Mouse (Mus musculus): Measurements from ENCODE around the gene Hivep3. TPM values are rescaled to one million over a fixed set of nuclear protein-coding genes. Genes with fewer than 3 reads are reported as not detected.

Hivep3 gene
- polyA plus RNA-seq, 1 experiment: 29.4 TPM

GRCm38 (mm10) chr4:119948406-119948805 is 214.8 kb downstream of the Hivep3 start:
- no peak for DNase-seq (ENCODE audit: low spot score)

- DNase-seq (ENCODE audit: low spot score): no peak
These were observed 215.5 kb downstream of the Hivep3 start for GRCm38 (mm10) chr4:119948922-119949614.

GRCm38 (mm10) chr4:119950181-119950580 is 216.6 kb downstream of the Hivep3 start:
- DNase-seq (ENCODE audit: low spot score): no peak

GRCm38 (mm10) chr4:119951081-119951480 is 217.5 kb downstream of the Hivep3 start:
- no peak for DNase-seq (ENCODE audit: low spot score)

- no peak for DNase-seq (ENCODE audit: low spot score)
These were observed 221.4 kb downstream of the Hivep3 start for GRCm38 (mm10) chr4:119955008-119955407.

- no peak for DNase-seq (ENCODE audit: low spot score)
These were observed 224.4 kb downstream of the Hivep3 start for GRCm38 (mm10) chr4:119957970-119958369.

GRCm38 (mm10) chr4:119959293-119959692 is 225.7 kb downstream of the Hivep3 start:
- DNase-seq (ENCODE audit: low spot score): no peak

GRCm38 (mm10) chr4:119959873-119960272 is 226.3 kb downstream of the Hivep3 start:
- DNase-seq (ENCODE audit: low spot score): no peak

GRCm38 (mm10) chr4:119960523-119960922 is 226.9 kb downstream of the Hivep3 start:
- DNase-seq (ENCODE audit: low spot score): no peak

GRCm38 (mm10) chr4:119961164-119961563 is 227.6 kb downstream of the Hivep3 start:
- no peak for DNase-seq (ENCODE audit: low spot score)

GRCm38 (mm10) chr4:119962066-119962465 is 228.5 kb downstream of the Hivep3 start:
- no peak for DNase-seq (ENCODE audit: low spot score)

GRCm38 (mm10) chr4:119966105-119967072 is 232.8 kb downstream of the Hivep3 start:
- DNase-seq (ENCODE audit: low spot score): no peak

- DNase-seq (ENCODE audit: low spot score): no peak
These were observed 233.6 kb downstream of the Hivep3 start for GRCm38 (mm10) chr4:119967073-119967608.

GRCm38 (mm10) chr4:119967636-119968035 is 234.1 kb downstream of the Hivep3 start:
- DNase-seq (ENCODE audit: low spot score): no peak

- no peak for DNase-seq (ENCODE audit: low spot score)
These were observed 234.5 kb downstream of the Hivep3 start for GRCm38 (mm10) chr4:119968071-119968470.

- no peak for DNase-seq (ENCODE audit: low spot score)
These were observed 235.3 kb downstream of the Hivep3 start for GRCm38 (mm10) chr4:119968887-119969286.

- no peak for DNase-seq (ENCODE audit: low spot score)
These were observed 236.6 kb downstream of the Hivep3 start for GRCm38 (mm10) chr4:119970166-119970565.

GRCm38 (mm10) chr4:119972375-119972774 is 238.8 kb downstream of the Hivep3 start:
- DNase-seq (ENCODE audit: low spot score): no peak

GRCm38 (mm10) chr4:119973729-119974605 is 240.4 kb downstream of the Hivep3 start:
- no peak for DNase-seq (ENCODE audit: low spot score)

- DNase-seq (ENCODE audit: low spot score): no peak
These were observed 241.7 kb downstream of the Hivep3 start for GRCm38 (mm10) chr4:119975242-119975641.

GRCm38 (mm10) chr4:119975822-119976221 is 242.2 kb downstream of the Hivep3 start:
- no peak for DNase-seq (ENCODE audit: low spot score)

Data from urinary bladder, adult 2 months (tissue).